Mouse (Mus musculus) kidney, postnatal 25 days (tissue): ENCODE results near the gene Il9r.

Experiments used
- DNase-seq, 2 experiments: peaks; one replicate each; pipeline ENCODE4 v3.0.0; 2021; ENCODE audit warnings: mixed read lengths in 2 of 2

Gene Il9r

GRCm38 (mm10) chr11:32157791-32158594, 42.1 kb downstream of the Il9r start:
- DNase-seq: no peak

- DNase-seq: no peak
Observed at GRCm38 (mm10) chr11:32156854-32157630, 43.0 kb downstream of the Il9r start.

GRCm38 (mm10) chr11:32153216-32153615, 46.9 kb downstream of the Il9r start:
- no peak for DNase-seq

DNA sequence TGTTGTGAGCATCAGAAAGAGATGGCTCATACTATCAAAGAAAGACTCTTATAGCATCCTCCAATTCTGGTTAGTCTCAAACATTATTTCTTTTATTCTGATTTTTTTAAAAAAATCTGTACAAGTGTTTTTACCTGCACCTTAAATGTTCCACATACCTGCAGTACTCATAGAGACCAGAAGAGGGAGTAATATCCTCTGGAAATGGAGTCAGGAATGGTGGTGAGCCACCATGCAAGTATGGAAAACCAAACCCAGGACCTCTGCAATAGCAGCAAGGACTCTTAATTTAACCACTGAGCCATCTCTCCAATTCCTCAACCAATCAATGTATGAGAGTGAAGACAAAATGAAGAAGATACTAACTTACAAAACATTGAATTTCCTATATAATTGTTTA, 47.3 kb downstream of the Il9r start:
- no peak for DNase-seq

- DNase-seq: no peak
Observed at GRCm38 (mm10) chr11:32151243-32151642, 48.8 kb downstream of the Il9r start.

DNA sequence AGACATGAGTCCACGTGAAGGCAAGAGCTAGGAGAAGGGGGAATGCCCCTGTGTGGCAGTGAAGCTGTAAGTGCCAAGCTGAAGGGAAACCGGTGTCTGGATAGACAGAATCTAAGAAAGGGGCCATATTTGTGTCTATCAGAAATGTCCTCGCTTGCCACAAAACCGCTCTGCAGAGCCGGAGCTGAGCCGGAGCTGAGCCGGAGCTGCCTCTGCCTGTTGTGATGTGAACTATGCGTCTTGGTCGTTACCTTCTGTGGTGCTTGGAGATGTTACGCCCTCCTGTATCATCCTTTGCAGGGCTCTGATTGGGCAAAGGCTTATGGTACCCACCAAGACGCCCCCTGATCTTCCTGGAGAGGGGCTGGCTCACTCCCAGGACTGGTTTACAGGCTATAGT, 50.5 kb downstream of the Il9r start:
- no peak for DNase-seq

DNA sequence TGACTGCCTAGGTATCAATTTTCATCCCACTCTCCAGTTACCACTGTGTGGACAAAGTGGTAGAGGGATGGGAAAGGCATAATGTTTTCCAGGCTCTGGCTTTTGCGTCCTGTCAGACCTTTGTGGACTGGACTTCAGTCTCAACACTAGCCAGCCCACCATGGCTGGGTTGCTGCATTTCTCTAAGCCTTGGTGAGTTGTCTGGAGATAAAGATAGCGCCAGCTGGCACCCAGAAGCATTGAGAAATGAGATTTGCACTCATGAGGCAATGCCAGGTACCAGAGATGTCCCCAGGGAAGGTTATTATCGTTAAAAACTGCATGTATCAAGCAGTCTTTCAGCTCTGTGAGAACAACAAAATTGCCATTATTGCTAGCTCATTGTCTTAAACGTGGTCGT, 57.3 kb downstream of the Il9r start:
- no peak for DNase-seq

DNA sequence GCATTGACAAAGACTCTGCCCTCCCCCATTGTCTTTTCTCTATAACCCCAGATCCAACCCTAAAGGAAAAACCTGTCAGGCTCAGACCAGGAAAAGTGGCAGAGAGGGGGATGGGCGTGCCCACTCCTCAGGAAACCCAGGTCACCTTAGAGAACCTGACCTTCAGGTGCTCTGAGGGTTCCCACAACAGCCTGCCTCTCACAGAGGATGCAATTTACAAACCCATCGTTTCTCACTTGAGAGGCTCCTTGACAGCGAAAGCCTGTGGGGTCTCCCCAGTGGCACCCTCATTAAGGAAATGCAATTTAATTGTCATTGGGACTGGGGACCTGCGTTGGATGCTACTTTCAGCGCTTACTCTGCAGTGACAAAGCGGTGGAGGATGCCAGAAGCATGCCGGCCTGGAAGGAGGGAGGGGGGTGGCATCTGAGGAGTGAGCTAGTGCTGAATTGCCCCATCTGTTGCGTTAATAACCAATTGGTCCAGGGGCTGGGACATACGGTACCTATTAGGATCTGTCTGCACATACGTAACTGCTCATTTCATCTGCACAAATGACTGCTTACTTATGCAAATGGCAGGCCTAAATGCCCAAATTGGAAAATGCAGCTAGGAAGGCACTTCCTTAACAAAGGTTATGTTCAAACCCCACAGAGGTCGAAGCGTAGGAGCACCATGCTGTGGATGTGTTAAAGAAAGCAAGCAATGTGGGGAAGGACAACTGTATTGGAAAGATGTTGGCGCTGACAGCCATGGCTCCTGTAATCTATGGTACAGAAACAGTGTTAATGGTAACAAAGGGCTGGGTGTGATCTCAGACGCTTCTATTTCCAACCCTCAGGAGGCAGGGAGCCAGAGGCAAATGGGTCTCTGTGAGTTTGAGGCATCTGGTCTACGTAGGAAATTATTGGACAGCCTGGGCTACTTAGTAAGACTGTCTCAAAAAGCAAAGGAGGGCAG, 58.2 kb downstream of the Il9r start:
- DNase-seq: no peak

- peak; percentile 75 to 85 for DNase-seq
Observed at GRCm38 (mm10) chr11:32141034-32141433, 59.0 kb downstream of the Il9r start.

DNA sequence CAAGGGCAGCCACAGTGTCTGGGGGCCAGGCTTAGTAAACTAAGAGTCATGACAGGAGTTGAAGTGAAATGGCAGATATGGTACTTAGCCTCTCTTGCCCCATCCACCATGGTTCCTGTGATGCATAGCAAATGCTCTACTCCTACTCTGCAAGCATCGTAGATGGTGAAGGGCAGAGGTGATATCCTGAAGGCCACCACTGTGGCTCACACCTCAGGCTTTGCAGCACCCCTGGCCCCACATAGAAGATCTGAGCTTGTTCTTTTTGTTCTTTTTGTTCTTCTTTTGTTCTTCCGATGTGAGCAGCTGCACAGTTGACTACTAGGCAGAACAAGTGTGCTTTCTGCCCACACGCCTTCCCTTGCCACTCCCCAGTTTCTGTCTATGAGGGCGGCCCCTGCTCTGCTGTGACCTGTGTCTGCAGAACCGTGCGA, 60.5 kb downstream of the Il9r start:
- DNase-seq: no peak

GRCm38 (mm10) chr11:32138614-32138964, 61.5 kb downstream of the Il9r start:
- peak; percentile 50 to 68 for DNase-seq

- DNase-seq: peak; percentile 64 to 74
Observed at GRCm38 (mm10) chr11:32137719-32138613, 62.1 kb downstream of the Il9r start.
